8 mouse cellular contexts compared by ENCODE assay signal in the genomic region with DNA sequence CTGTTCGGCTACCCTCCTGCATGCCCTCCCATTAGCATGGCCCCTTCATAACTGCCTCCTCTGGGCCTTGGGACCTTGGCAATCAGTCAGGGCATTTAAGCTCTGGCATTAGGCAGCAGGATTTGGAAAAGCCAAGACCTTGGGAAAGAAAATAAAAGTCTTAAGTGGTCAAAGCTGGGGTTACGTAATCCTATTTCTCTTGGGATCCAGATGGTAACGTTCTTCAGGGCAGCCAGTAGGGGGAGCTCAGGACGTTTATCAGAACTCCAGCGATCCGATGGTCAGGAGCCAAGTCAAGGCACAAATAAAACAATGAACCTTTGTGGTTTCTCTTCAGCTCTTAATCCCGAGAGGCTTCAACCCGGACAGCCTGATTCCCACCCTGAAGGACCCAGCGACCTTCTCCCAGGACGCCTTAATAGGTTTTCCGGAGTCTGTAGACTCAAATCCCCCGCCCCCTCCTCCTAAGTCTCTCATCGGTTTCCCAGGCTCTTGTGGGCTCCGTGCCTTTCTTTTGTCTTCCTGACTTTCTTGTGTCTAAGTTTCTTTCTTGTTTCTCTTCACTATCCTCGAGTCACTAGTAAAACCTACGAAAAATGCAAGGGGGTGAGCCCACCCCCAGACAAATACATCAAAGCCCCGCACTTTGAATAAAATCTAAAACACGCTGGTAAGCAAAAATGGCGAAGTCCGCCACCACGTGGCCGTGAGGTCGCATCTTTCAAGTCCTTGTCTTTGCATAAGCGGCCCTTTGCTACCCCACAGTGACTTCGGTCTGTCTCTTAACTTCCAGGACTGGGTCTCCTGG. TPM values are rescaled to one million over a fixed set of nuclear protein-coding genes. Genes with fewer than 3 reads are reported as not detected.
DNase-seq lines count a peak whose midpoint lies in the region; ATAC-seq lines count a peak whose summit lies in the region.

No protein-coding gene starts in this region.

- peak; percentile 47 for ATAC-seq in hindbrain, embryonic 13.5 days (ENCODE audit: low FRiP score)

- peaks cover 49% of the 10 kb centered on the region for H3K4me1 ChIP-seq in hindbrain, embryonic 13.5 days (replicated peaks)

- peak overlapping the region; percentile 62 for H3K4me2 ChIP-seq in hindbrain, embryonic 13.5 days

- DNase-seq in R1 (ENCODE audit: low read depth, low spot score): peak; percentile 92
- DNase-seq in cerebellum, postnatal 10 days: peak; percentile 95 to 97
- peak; percentile 53 to 76 for DNase-seq in frontal cortex, postnatal 14 days (ENCODE audit: low spot score in 2 of 2)
- DNase-seq in left cerebral cortex, adult 11 months (ENCODE audit: low spot score): peak; percentile 80
- DNase-seq in lung, postnatal 4 days: peak; percentile 87 to 90
- DNase-seq in right cerebral cortex, adult 18-20 months: peak; percentile 88
- DNase-seq in urinary bladder, postnatal 25 days (ENCODE audit: low spot score): peak; percentile 84

- H3K27ac ChIP-seq in hindbrain, embryonic 13.5 days: peak overlapping the region; percentile 93

- peak overlapping the region; percentile 76 for H3K9ac ChIP-seq in hindbrain, embryonic 13.5 days

- peak overlapping the region; percentile 40 for H3K4me3 ChIP-seq in hindbrain, embryonic 13.5 days

- H3K36me3 ChIP-seq in hindbrain, embryonic 13.5 days: no peaks in the 10 kb centered on the region

- WGBS in hindbrain, embryonic 13.5 days: 1% methylated on average over 25 of the region's 25 CpGs

- no peaks in the 10 kb centered on the region for H3K27me3 ChIP-seq in hindbrain, embryonic 13.5 days

- H3K9me3 ChIP-seq in hindbrain, embryonic 13.5 days: no peaks in the 10 kb centered on the region

RNA-seq across cellular contexts. Expression of a gene that starts 30.6 kb away (rescaled TPM):
- 63.0 and 67.1 TPM in 2 replicates for polyA plus RNA-seq in hindbrain, embryonic 13.5 days (2015; fragmentation: Nextera tagmentation; extraction: Ambion mirVana)

Comparison
In these comparisons a context has a peak if more than half of its experiments do, and no peak if none do; other contexts are left out.
1. Peak in every context shown above with its lines: DNase-seq, ATAC-seq, H3K4me3 ChIP-seq and H3K27ac ChIP-seq.